Mouse (Mus musculus): ENCODE data around the gene Large1.

GRCm38 (mm10) chr8:73225654-73226053, 127.7 kb downstream of the Large1 start:
- no peak for TF ChIP-seq GATA1 (IDR thresholded peaks at IDR 0.05; ENCODE audit: borderline replicate concordance, low read length)
- TF ChIP-seq CTCF (IDR thresholded peaks at IDR 0.05; ENCODE audit: low read depth, low read length), result no peak
- no peak for TF ChIP-seq POLR2AphosphoS5 (IDR thresholded peaks at IDR 0.05; ENCODE audit: insufficient replicate concordance, low read depth, low read length)
- no peak for TF ChIP-seq TAL1 (conservative IDR thresholded peaks at IDR 0.05; ENCODE audit: low read depth, low read length)
